Mouse (Mus musculus) spleen, adult 18-20 months (tissue): ENCODE data around the gene Cnfn.

Source experiments
- DNase-seq, 2 experiments: peaks; one replicate each; pipeline ENCODE4 v3.0.0; 2022; ENCODE audit warnings: mixed read lengths in 2 of 2

Cnfn gene

DNA sequence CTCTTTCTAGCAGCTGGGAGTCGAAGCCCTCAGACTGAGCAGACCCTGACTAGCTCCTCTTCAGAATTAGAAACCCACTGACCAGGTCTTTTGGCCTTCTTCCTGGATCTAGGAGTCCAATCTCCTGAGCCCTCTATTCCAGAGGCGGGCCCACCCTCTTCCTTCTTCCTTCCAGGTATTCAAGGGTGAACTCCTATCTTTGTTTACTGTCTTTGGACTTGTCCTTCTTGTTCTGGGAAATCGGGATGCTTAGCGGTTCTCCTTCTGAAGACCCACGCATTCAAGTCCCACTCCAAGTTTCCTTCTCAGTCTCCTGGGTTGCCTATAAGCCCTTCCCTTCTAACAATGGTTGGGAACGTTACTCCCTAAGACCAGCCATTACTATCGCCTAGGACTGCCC is 19.4 kb upstream of the Cnfn start:
- DNase-seq: no peak

DNA sequence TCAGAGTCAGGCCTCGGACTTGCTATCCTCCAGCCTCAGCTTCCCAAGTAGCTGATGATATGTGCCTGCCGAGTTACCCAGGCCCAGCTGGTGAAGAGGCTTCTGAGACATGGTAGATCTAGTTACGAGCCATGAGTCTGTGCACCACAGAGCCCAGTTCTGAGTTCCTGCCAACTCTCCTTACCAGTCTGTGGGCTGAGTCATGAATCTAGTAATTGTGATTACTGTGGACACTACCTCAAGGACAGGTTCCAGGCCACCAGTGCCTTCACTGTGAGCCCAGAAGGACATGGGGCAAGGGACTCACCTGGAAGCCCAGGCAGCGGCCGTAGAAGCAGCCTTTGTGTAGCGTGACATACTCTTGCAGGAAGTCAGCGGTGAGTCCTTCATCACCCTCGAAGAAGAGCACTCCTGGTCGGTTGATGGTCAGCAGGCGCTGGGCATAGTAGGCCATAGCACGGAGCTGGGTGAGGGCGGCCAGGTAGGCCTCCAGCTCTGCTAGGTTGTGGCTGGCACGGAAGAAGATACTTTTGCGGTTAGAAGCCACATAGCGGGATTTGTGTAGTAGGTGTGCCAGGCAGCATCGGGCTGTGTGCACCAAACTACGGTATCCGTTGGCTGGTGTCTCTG is 18.4 kb upstream of the Cnfn start:
- DNase-seq: no peak

DNA sequence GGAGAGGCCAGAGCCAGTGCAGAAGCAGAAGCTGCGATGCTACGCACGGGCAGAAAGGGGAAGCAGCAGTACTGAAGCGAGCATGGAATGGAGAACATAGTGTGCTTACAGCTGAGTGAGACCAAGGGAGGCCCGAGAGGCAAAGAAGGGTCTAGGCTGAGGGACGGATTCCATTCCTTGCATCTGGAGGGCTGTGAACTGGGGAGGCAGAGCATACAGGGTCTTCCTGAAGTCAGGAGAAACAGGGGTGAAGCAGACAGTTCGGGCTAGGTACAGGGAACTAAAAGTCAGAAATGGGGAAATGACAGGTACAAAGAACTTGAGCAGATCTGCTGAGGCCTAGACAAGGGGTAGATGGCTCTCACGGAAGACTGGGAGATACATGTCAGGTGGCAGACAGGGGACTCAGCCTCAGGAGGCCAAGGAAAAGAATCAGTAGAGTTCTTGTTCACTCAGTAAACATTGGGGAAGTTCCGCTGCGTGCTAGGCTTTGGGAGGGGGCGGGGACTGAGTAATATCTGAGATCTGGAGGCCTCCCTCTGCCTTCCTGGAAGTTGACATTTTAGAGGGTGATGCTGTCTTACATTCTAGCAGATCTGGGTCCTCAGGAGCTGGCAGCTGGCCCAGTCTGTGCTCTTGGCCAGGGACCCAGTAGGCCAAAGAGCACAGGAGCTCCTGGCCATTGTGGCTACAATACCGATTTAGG is 16.5 kb upstream of the Cnfn start:
- peak; percentile 57 to 61 for DNase-seq

DNA sequence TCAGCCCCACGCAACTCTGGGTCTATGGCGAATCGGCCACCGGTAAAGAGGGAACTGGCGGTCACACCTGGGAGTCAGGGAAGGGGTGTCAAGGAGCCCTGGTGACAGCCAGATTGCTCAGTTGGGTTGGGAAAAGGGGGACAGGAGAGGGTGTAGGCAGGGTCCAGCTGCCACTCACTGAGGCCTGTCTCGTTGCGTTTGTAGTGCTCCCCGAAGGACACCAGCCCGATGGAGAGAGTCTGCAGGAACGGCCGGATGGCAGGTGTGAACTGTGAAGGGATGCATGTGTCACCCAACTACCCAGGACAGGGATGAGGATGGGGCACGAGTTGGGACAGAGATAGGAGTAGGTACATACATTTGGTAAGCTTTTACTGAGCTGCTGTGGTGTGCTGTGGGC is 15.7 kb upstream of the Cnfn start:
- DNase-seq: no peak

DNA sequence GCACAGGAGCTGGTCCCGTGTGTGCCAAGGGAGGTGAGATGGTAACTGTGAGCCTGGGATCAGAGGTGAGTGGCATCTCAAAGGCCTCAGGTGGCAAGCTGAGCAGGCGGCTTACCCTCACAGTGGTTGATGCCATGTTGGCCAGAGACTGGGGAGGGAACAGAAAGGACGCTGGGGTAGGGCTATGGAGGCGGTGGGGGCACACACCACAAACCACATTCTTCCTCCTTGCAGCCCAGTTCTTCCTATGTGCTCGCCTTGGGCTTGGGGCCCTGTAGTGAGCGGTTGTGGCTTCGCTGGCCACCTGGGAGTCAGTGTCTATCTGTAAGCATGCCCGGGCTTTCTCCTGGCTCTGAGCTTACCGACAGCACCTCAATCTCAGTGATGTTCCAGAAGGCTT is 15.3 kb upstream of the Cnfn start:
- peak; percentile 31 to 39 for DNase-seq

DNA sequence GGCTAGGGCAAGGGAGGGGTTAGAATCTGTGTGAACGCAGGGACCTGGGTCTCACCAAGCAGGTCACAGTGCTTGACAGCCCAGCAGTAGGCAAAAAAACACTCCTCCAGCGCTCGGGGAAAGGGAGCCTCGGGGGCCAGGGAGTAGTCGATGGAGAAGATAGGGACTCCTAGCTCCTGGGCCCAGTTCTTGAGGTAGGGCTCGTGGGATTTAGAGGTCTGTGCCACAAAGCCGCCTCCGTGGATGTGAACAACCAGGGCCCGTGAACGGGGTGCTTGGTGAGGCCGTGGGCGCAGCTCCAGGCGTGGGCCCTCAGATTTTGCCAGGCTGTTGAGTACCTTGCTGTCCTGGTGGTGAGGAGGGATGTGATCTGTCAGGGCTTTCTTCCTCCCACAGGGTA is 14.8 kb upstream of the Cnfn start:
- no peak for DNase-seq

DNA sequence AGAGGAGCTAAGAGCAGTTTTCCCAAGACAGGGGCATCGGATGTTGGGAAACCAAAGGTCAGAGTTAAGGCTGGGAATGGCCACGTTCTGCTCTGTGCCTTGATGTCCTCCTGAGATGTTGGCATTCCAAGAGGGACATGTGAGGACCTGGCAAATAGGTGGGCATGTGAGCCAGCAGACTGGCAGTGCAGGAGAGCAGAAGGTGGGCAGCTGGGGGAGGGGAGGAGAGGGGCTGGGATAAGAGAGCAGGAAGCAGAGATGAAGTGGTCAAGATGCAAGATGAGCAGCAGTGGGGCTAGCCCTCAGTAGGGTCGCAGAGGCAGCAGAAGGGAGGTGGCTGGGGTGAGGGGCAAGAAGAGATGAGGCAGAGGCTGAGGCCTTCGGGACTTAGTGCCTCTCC is 14.4 kb upstream of the Cnfn start:
- DNase-seq: no peak

DNA sequence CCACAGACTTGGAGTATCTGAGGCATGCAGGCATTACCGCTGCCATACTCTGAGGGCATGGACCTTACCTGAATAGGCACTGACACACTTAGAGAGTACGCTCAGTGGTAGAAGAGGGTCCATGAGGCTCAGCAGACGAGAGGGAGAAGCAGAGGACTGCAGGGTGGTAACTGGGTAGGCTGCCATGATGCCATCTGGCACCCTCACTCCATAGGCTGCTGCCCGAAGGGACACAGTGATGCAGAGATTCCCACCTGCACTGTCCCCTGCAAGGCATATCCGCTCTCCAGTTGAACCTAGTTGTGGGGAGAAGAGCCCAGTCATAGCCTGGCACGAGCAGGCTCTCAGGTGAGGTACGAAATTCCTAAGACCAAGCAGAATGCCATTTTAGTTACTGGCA is 13.9 kb upstream of the Cnfn start:
- no peak for DNase-seq

DNA sequence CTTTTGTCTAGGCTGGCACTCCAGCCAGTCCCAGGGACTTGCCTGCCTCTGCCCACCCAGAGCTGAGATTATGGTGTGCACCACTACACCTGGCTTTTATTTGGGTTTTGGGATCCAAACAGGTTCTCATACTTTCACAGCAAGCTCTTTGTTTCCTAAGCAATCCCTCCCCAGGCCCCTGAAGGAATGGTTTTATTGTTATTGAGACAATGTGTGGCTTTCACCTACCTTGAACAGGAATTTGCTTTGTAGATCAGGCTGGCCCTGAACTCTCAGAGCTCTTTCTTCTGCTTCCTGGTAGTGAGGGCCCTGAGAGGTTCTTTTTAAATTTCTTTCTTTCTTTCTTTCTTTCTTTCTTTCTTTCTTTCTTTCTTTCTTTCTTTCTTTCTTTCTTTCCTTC is 13.0 kb upstream of the Cnfn start:
- DNase-seq: no peak

DNA sequence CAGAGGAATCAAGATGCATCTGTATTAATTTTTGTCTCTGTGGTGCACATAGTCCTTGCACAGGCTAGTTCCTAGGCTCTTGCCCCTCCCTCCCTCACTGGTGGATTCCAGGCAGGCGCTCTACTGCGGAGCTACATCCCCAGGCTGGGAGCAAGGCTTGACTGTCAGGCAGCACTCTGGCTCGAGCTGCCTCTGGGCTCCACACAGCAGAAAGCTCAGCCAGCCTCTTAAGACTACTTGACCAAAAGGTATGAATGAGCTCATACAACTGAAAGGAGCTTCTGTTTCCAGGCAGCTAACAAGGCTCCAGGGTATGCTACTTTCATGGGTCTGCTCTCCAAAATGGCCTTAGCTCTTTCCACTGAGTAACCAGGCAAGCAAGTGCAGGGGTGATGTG is 11.8 kb upstream of the Cnfn start:
- DNase-seq: no peak

DNA sequence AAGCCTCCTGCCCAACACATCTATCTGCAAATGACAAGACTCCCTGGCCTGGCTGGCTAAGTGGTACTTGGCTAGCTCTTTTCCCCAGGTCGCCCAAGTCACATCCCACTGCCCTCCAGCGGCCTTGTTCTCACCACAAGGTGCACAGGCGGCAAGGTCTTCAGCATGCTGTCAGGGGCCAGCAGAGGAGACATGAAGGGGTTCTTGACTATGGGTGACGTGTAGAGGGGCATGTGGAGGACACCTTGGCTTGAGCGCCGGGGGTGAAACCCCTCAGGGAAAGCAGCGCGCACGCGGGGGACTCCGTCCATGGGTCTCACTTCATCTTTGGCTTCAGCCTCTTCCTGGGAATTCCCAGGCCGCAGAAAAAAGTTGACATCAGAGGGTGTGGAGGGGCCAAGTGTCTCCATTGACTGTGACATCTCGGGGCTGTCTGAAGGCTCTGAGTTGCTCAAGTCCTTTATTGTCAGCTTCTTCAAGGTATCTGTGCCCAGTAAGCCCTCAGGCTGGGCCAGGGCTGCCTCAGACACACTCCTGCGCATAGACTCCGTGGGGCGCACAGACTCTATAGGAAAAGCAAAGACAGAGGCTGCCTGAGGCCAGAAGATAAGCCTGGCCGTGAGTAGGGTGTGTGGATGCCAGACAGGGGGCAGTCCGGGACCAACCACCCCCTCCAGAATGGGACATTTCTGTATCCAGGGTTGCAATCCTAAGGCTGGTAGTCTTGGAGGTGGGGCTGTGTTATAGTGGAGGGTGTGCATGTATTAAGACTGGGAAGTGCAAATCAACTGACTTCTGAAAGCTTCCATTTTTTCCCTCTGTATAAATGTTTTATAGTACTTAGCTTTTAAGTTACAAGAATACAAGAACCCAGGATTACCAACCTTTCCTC is 11.1 kb upstream of the Cnfn start:
- no peak for DNase-seq

DNA sequence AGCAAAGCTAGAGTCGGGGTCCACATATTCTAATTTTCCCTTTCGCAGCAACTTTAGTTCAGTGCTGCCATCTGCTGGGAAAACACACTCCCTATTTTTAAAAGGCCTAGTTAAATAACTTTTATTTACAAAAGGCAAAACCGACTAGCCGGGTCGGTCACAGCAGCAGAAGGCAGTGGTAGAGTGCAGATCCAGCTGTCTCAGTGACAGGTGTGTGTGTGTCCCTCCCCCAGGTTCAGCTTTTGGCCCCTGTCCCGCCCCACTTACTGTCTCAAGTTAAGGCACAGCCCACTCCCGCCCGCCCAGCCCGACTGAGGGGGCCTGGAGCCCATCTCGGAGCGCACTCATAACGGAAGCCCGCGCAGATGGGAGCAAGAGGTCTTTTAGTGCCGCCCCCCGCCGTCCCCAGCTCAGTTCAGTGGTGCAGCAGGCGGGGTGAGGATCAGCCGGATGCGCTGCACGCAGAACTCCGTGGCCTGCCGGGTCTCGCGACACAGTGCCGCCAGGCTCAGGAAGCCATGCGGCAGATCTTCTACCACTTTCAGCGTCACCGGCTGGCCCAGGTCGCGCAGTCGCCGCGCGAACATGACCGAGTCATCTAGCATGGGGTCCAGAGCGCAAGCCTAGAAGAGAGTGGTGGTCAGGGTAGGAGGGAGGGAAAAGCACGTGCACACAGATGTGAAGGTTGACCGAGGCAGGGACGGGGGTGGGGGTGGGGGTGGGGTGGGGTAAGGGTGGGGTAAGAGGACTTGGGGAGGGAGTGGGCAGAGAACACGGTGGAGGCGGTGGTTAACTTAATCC is 10.2 kb upstream of the Cnfn start:
- DNase-seq: peak; percentile 58 to 62

DNA sequence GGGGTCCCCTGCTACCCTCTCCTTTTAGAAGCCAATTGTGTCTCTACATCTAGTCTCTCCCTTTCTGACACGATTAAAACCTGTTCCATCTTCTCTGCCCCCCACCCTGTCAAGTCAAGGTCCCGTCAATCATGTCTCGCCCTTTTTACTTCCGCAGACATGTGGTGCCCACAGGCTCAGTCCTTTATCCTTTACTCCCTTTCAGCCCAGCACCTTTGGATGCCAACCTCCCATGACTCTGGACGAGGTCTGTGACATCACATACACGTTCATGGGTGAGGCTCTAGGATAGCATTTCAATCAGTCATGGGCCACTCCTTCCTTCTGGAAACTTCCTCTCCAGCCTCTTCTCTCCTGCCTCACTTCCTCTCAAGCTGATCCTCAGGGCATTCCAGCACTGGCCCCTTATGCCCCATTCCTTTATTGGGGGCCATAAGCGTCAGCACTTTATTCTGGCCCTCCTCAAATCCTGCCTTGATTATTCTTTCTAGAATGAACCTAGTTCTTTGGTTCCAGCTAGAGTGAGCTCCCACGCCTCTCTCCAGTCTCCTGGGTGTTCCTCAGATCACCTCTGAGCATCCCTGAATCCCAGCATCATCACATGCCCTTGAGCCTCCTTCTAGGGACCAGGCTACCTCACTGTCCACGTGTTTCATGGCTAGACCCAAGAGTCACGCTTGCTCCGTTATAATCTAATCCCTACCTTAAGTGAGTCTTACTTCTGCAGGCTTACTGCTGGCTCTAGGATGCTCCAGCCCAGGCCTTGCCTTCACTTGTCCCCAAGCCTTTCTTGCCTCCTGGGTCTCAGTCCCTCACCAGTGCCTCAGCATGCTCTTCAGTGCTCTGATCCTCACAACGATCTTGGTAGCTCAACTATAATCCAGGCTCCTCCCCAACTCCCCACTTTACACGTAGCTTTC is 8.9 kb upstream of the Cnfn start:
- no peak for DNase-seq

DNA sequence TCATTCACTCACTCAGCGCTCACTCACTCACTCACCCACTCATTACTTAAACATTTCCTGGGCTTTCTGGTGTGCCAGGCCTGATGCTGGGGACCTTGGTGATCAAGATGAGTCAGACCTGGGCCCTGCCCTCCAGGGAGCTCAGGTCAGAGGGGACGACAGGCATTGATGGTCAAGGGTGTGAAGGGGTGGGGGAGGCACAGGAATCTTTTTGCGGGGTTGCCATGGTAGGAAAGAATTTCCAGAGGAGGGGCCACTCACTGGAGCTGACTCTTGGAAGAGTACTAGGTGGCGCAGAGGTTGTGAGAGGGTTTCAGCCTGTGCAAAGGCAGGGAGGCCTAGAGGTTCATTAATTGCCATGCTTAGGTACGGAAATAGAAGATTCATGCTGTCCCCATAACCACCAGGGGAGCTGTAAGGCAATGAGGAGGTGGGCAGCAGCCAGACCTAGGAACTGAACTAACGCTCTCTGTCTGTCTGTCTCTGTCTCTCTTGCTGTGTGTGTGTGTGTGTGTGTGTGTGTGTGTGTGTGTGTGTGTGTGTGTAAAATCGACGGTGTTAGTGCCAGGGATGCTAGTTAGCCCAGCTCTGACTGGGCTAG is 7.7 kb upstream of the Cnfn start:
- no peak for DNase-seq

DNA sequence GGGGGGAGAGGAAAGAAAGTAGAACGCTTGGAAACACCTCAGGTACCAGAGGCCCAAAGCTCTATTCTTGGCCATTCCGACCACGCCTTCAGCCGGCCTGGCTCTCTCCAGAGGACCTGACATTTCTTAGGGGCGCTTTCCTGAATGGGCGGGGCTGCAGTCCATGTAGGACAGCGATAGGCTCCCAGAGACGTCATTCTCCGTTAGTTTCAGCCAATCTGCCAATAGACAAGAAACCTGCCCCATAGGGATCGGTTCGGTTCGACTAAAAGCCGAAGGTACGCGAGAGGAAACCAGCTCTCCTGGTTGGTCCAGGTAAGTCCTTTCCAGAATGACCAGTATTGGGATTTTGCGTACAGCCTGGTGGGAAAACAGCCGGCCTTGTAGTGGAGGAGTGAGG is 7.0 kb upstream of the Cnfn start:
- peak in 1 of 2 experiments; percentile 40 for DNase-seq

DNA sequence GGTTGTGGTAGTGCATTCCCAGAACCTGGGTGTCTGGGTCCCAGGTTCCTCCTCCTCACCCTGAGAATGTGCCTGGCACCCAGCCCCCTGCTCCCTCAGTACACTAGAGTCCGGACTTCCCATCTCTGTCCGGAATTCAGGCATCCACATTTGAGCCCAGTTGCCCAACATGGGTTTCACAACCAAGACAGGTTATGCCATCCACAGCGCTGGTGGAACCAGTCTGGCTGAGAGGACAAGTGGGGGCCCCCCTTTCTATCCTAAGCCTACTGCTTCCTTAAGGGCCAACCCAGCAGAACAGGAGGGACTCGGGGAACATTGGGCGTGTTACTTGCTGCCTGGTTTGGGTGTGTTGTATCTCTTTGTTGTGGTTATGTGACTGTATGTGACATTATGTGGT is 2.9 kb upstream of the Cnfn start:
- no peak for DNase-seq

DNA sequence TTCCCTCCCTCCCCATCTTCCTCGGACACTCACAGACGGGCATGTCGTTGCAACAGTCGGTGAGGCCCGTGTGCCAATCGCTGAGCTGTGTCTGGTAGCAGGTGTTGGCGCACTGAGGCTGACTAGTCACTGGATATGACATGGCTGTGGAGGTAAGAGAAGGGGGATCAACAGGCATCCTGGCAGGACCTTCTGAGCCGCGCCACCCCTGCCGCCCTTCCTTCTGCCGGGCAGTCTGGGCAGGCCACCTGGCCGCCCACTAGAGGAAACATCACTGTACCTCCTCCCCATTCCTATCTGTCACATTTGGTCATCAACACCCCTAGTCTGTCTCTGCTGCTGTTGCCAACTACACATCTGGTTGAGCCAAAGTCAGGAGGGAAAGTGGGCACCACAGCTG is 1.2 kb downstream of the Cnfn start:
- DNase-seq: no peak

DNA sequence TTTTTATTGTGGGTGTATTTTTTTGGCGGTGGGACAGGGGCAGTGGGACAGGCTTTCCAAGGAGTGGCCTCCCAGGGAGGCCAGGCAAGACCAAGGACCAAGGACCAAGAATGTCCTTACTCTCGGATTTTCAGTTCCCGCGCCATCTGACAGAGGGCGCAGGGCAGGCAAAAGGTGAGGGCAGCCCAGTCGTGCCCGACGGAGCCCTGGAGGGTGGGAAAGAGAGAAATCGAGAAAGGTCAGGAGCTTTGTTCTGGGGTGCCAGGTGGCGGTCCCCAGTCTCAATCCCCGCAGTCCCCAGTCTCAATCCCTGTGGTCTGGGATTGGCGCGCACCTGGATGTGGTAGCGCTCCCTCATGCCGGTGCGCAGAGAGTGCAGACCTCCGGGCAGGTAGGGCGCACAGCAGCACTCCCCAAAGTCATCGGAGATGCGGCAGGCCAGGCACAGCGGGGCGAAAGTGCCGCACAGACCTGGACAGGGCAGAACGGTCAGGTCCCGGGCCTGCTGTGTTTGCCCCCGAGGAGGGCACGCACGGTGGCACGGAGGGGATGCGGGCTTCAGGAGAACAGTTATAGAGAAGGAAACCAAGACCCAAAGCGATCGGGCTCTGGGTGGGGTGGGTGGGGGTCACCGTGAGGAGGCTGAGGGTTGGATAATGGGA is 1.8 kb downstream of the Cnfn start:
- DNase-seq: no peak

DNA sequence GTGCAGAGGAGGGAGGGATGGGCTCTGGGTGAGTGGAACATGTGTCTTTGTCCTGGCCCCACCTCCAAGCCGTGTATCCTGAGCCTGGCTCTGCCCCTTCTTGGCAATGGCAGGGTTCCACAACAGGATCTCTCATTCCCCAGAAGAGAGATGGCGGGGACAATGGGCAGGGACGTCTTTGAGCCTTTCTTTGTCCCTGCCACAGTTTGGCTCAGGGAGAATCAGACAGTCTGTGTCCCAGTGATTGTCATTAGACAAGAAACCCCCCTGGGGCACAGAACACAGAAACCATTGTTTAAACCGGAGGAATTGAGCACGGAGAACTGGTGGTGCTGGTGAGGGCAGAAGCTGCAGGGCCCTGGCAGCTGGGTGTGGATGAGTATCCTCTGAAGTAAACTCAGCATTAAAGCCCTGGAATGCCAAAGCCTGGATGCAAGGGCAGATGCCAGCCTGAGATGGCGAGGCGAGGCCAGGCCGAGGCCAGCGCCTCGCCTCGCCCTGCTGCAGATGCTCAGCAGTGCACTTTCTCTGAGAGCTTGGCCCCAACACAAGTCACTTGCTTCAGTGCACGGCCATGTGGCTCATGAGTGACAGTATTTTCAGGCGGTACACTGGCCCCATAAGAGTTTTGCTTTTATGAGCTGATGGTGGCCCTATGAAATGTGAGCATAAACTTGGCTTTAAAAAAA is 3.4 kb downstream of the Cnfn start:
- no peak for DNase-seq

DNA sequence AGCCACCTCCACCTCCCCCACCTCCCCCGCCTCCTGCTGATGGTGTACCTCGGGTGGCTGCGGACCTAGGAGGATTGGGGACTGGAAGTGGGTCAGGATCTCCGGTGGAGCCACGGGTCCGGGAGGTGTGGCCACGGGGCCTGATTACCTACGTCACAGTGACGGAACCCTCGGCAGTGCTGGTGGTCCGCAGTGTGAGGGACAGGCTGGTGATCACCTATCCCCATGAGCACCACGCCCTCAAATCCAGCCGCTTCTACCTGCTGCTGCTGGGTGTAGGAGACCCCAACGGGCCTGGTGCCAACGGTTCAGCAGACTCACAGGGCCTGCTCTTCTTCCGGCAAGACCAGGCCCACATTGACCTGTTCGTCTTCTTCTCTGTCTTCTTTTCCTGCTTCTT is 5.9 kb downstream of the Cnfn start:
- DNase-seq: no peak
